Mouse (Mus musculus): Measurements from ENCODE around the gene 4930579F01Rik. TPM values are rescaled to one million over a fixed set of nuclear protein-coding genes. Genes with fewer than 3 reads are reported as not detected.

The 4930579F01Rik gene
- total and polyA plus RNA-seq, 3 experiments: not detected

DNA sequence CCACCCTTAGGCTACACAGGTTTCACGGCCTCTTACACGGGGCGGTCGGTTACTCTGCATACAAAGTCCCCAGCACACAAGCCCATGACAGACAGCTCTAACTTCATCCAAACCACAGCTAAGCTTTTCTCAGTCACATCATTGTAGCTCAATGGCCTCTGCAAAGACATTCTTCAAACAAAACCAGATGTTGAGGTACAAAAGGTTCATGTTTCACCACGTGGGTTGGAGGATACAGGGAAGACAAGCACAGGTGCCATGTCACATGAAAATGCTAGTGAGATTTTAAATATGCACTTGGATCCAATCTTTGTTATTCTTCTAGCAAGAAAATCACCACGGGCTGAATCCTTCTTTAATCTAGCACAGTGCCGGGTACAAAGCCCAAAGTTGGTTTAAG lies 31.7 kb upstream of the 4930579F01Rik start:
- TF ChIP-seq KAT2A (IDR thresholded peaks at IDR 0.05; ENCODE audit: insufficient replicate concordance, low read length): no peak
- TF ChIP-seq USF2 (conservative IDR thresholded peaks at IDR 0.05; ENCODE audit: low read depth, low read length): no peak
- TF ChIP-seq MAX (IDR thresholded peaks at IDR 0.05; ENCODE audit: low read length): 0 out of 2 replicates have a peak, but pooled peaks have one; percentile 4
- no peak for TF ChIP-seq MAFK (IDR thresholded peaks at IDR 0.05; ENCODE audit: insufficient replicate concordance, low read length)
- no peak for TF ChIP-seq MAZ (IDR thresholded peaks at IDR 0.05; ENCODE audit: low read depth, low read length)
- H3K27me3 ChIP-seq (replicated peaks): no peaks in the 10 kb centered on the region
- no peak overlapping the region for H3K4me3 ChIP-seq (replicated peaks in 1 of 3; ENCODE audit: low read depth in 2 of 3, low read length in 2 of 3, poor library complexity in 1 of 3)
- DNase-seq (ENCODE audit: extremely low read depth): no peak
- in situ Hi-C loops (cut with MboI; ENCODE audit: low pct_ligation_motif_present, low pct_unique_long_range_greater_than_20kb, low sequenced_read_pairs) (loop anchor here (10.0 kb wide), 1 partner anchor 209 kb away; no protein-coding TSS in a partner anchor), dilution Hi-C loops (cut with MboI; ENCODE audit: extremely low pct_ligation_motif_present, extremely low pct_unique_long_range_greater_than_20kb, low sequenced_read_pairs) (no loop called here)
- H3K27ac ChIP-seq (ENCODE audit: insufficient read depth, low read depth): no peak overlapping the region
- no peaks in the 10 kb centered on the region for H3K36me3 ChIP-seq (replicated peaks in 1 of 2; ENCODE audit: control insufficient read depth in 1 of 2, insufficient read depth in 1 of 2, low read length in 1 of 2)
- no peak overlapping the region for H3K4me2 ChIP-seq (ENCODE audit: insufficient read depth, low read depth, poor library complexity, severe bottlenecking)
- H3K9me3 ChIP-seq (replicated peaks; ENCODE audit: low read length): no peaks in the 10 kb centered on the region
- peaks cover 5 to 7% of the 10 kb centered on the region in 2 experiments; a peak in 2 of 4 replicates for H3K4me1 ChIP-seq (ENCODE audit: control insufficient read depth in 1 of 2, insufficient read depth in 2 of 2)
- no peaks in the 10 kb centered on the region for H3K79me2 ChIP-seq (replicated peaks; ENCODE audit: control insufficient read depth, extremely low read depth, insufficient read depth, poor library complexity, severe bottlenecking)
- H3K9ac ChIP-seq (ENCODE audit: insufficient read depth, low read depth): no peak overlapping the region

DNA sequence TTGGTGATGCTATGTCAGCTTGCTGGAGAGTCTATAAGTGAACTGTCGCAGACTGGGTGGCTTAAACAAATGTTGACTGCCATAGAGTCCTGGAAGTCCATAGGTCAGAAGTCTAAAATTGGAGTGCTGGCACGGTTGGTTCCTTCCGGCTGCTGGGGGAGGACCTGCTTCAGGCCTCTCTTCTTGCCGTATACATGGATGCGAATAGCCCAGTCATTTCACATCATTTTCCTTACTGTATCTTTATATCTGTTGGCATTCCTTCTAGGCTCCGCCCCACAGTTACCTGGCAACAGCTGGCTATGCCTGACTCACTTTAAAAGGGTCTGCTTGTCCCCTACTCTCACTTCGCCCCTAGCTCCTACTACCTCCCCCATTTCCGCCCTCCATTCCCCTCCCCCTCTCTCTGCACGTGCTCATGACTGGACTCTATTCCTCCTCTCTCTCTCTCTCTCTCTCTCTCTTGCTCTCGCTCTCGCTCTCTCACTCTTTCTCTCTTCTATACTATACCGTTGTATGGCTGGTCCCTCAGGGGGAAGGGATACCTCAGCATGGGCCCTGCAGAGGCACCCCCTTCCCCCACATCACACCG lies 30.8 kb upstream of the 4930579F01Rik start:
- Histone ChIP-seq H3K9me3 (replicated peaks; ENCODE audit: low read length) (no peaks in the 10 kb centered on the region), H3K4me2 (ENCODE audit: insufficient read depth, low read depth, poor library complexity, severe bottlenecking) (no peak overlapping the region), H3K4me1 (ENCODE audit: control insufficient read depth in 1 of 2, insufficient read depth in 2 of 2) (peaks cover 5 to 7% of the 10 kb centered on the region in 2 experiments; a peak in 2 of 4 replicates), H3K79me2 (replicated peaks; ENCODE audit: control insufficient read depth, extremely low read depth, insufficient read depth, poor library complexity, severe bottlenecking) (no peaks in the 10 kb centered on the region), H3K27me3 (replicated peaks) (no peaks in the 10 kb centered on the region), H3K36me3 (replicated peaks in 1 of 2; ENCODE audit: control insufficient read depth in 1 of 2, insufficient read depth in 1 of 2, low read length in 1 of 2) (no peaks in the 10 kb centered on the region), H3K27ac (ENCODE audit: insufficient read depth, low read depth) (no peak overlapping the region), H3K4me3 (replicated peaks in 1 of 3; ENCODE audit: low read depth in 2 of 3, low read length in 2 of 3, poor library complexity in 1 of 3) (no peak overlapping the region), H3K9ac (ENCODE audit: insufficient read depth, low read depth) (no peak overlapping the region)
- dilution Hi-C loops (cut with MboI; ENCODE audit: extremely low pct_ligation_motif_present, extremely low pct_unique_long_range_greater_than_20kb, low sequenced_read_pairs) (no loop called here), in situ Hi-C loops (cut with MboI; ENCODE audit: low pct_ligation_motif_present, low pct_unique_long_range_greater_than_20kb, low sequenced_read_pairs) (loop anchor here (10.0 kb wide), 1 partner anchor 210 kb away; no protein-coding TSS in a partner anchor)
- DNase-seq (ENCODE audit: extremely low read depth): no peak
- no peak for TF ChIP-seq EP300 (IDR thresholded peaks at IDR 0.05; ENCODE audit: low read length)
- TF ChIP-seq POLR2A (IDR thresholded peaks at IDR 0.05; ENCODE audit: low read depth, low read length): no peak
- peak; percentile 60 for TF ChIP-seq BHLHE40 (IDR thresholded peaks at IDR 0.05; ENCODE audit: low read depth, low read length)

DNA sequence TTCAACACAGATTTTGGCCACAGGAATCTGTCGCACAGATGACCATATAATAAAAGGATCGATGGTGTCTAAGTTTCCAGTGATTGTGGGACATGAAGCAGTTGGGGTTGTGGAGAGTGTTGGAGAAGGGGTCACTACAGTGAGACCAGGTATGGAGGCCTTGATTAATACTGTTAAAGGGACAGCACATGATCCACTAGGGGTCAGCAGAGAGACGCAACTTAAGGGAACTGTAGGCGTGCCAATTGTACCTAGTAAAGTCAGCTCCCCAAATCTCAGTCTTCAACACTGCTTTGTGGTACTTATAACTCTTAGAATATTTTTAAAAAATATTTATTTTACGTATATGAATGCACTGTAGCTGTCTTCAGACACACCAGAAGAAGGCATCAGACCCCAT lies 29.3 kb upstream of the 4930579F01Rik start:
- Histone ChIP-seq H3K9me3 (replicated peaks; ENCODE audit: low read length) (no peaks in the 10 kb centered on the region), H3K27ac (ENCODE audit: insufficient read depth, low read depth) (no peak overlapping the region), H3K4me1 (ENCODE audit: control insufficient read depth in 1 of 2, insufficient read depth in 2 of 2) (peaks cover 5 to 7% of the 10 kb centered on the region in 2 experiments; a peak in 2 of 4 replicates), H3K4me2 (ENCODE audit: insufficient read depth, low read depth, poor library complexity, severe bottlenecking) (no peak overlapping the region), H3K9ac (ENCODE audit: insufficient read depth, low read depth) (no peak overlapping the region), H3K79me2 (replicated peaks; ENCODE audit: control insufficient read depth, extremely low read depth, insufficient read depth, poor library complexity, severe bottlenecking) (no peaks in the 10 kb centered on the region), H3K4me3 (replicated peaks in 1 of 3; ENCODE audit: low read depth in 2 of 3, low read length in 2 of 3, poor library complexity in 1 of 3) (no peak overlapping the region), H3K27me3 (replicated peaks) (no peaks in the 10 kb centered on the region), H3K36me3 (replicated peaks in 1 of 2; ENCODE audit: control insufficient read depth in 1 of 2, insufficient read depth in 1 of 2, low read length in 1 of 2) (no peaks in the 10 kb centered on the region)
- TF ChIP-seq MYC (IDR thresholded peaks at IDR 0.05; ENCODE audit: low read depth, low read length) (peak; percentile 83), ZC3H11A (IDR thresholded peaks at IDR 0.05; ENCODE audit: low read depth, low read length) (peak; percentile 68; the same call in 1 of the 2 replicates), MEF2A (IDR thresholded peaks at IDR 0.05; ENCODE audit: borderline replicate concordance, low read depth, low read length) (no peak), BHLHE40 (IDR thresholded peaks at IDR 0.05; ENCODE audit: low read depth, low read length) (peak; percentile 61), RAD21 (IDR thresholded peaks at IDR 0.05; ENCODE audit: low read depth, low read length) (peak; percentile 90), MAFK (IDR thresholded peaks at IDR 0.05; ENCODE audit: insufficient replicate concordance, low read length) (no peak), ZKSCAN1 (IDR thresholded peaks at IDR 0.05; ENCODE audit: borderline replicate concordance, low read depth, low read length) (no peak), MAX (IDR thresholded peaks at IDR 0.05; ENCODE audit: low read length) (0 out of 2 replicates have a peak, but pooled peaks have one; percentile 26), KAT2A (IDR thresholded peaks at IDR 0.05; ENCODE audit: insufficient replicate concordance, low read length) (no peak), SMC3 (IDR thresholded peaks at IDR 0.05; ENCODE audit: low read depth, low read length) (peak; percentile 94), GABPA (IDR thresholded peaks at IDR 0.05; ENCODE audit: insufficient replicate concordance, low read depth, low read length) (no peak), ZMIZ1 (IDR thresholded peaks at IDR 0.05; ENCODE audit: low read depth, low read length) (no peak), USF2 (conservative IDR thresholded peaks at IDR 0.05; ENCODE audit: low read depth, low read length) (peak; percentile 23; the same call in 1 of the 2 replicates), CTCF (conservative IDR thresholded peaks at IDR 0.05 in 1 of 2, IDR thresholded peaks at IDR 0.05 in 1 of 2; ENCODE audit: low read depth in 2 of 2, low read length in 2 of 2) (peak; percentile 96 to 97), TCF12 (IDR thresholded peaks at IDR 0.05; ENCODE audit: low read depth, low read length) (no peak)
- peak; percentile 92 for DNase-seq (ENCODE audit: extremely low read depth)
- dilution Hi-C loops (cut with MboI; ENCODE audit: extremely low pct_ligation_motif_present, extremely low pct_unique_long_range_greater_than_20kb, low sequenced_read_pairs): no loop called here
- in situ Hi-C loops (cut with MboI; ENCODE audit: low pct_ligation_motif_present, low pct_unique_long_range_greater_than_20kb, low sequenced_read_pairs): loop anchor here (10.0 kb wide), 1 partner anchor 212 kb away; no protein-coding TSS in a partner anchor
